Mouse (Mus musculus) olfactory bulb, adult 2 months (tissue): Measurements from ENCODE around the gene Abcf2.

Experiments
- CTCF ChIP-seq: fragments of 200-500 bp; IDR thresholded peaks from 2 replicates; pipeline ENCODE4 v1.5.1; 2012; ENCODE audit warnings: low read depth, mild to moderate bottlenecking, low read length, moderate library complexity; ENCODE audit not compliant: insufficient read depth
- POLR2A ChIP-seq: fragments of 200-500 bp; IDR thresholded peaks from 2 replicates; pipeline ENCODE4 v1.6.1; 2012; ENCODE audit warnings: mild to moderate bottlenecking, low read depth, low read length, moderate library complexity; ENCODE audit not compliant: insufficient read depth

DNA sequence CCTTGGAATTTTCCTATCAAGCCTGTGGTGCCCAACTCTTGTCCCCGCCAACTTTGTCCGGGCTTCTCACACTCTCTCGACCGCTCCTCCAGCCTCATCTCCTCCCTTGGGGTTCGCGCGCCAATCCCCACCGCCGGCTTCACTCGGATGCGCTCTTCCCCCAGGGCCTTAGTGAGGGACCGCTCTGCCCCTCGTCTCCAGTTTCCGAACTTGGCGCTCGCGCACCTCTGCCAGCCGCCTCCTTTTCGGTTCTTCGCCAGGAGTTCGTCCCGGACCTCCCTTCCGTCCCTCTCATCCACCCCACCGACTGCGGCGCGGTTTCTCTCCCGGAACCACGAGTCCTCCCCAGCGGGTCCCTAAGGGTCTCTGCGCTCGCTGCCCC, 475 bp downstream of the Abcf2 start:
- TF ChIP-seq POLR2A: no peak
- TF ChIP-seq CTCF: no peak
